Mouse (Mus musculus): ENCODE data around the gene BC025920.

BC025920 gene

DNA sequence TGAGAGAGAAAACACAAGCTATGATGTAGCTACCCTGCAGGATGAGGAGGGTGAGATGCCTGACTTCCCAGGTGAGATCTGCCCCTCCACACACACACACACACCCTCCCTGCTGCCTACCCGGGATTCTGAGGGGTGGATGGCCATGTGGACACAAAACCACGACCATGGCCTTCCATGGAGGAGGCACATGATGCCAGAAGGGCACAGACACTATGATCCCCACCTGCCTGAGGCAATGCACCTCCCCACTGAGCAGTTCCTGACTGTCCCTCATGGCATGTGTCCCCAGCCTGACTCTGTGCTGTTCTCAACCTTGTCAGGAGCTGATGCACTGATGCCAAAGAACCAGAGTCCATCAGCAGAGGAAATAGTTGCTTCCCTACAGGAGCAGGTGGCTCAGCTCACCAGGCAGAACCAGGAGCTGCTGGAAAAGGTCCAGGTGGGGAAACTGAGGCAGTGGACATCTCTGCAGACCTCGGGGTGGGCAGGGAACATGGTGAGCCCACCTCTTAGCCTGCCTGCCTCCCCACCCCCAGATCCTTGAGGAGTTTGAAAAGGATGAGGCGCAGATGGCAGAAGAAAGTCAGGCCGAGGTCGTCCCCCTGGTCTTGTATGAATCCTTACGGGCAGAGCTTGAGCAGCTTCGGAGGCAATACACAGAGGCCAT, 36.0 kb downstream of the BC025920 start:
- no peak for DNase-seq (ENCODE audit: low read depth in 2 of 2, low spot score in 2 of 2)

DNA sequence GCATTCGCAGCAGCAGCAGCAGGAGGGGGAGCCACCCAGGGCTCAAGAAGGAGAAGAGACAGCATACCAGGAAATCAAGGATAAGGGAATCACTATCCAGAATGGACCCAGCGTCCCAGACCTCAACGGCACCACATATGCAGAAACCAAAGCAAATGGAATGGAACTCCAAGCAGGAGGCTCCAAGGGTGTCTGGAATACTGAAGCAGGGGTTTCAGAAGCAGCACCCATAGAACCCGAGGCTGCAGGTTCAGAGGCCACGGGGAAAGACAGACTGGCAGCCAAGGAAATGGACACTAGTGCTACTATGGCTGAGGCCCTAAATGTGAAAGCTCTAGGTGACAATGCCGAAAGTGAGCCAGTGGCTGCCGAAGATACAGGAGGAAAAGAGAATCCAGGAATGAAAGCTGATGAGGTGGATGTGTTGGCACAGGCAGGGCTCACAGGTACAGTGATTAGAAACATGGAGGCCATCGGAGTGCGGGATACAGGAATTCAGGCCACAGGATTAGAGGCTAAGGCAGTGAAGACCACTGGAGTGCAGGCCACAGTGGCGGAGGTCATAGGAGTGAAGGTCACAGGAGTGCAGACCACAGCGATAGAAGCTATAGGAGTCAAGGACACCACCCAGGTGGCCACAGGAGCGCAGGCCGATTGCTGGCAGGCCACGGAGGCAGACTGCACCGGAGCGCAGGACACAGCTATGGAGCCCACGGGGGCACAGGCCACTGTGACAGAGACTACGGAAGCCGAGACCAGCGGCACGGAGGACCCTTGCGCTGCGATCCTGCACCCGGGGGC, 36.8 kb downstream of the BC025920 start:
- DNase-seq (ENCODE audit: low read depth in 2 of 2, low spot score in 2 of 2): no peak

DNA sequence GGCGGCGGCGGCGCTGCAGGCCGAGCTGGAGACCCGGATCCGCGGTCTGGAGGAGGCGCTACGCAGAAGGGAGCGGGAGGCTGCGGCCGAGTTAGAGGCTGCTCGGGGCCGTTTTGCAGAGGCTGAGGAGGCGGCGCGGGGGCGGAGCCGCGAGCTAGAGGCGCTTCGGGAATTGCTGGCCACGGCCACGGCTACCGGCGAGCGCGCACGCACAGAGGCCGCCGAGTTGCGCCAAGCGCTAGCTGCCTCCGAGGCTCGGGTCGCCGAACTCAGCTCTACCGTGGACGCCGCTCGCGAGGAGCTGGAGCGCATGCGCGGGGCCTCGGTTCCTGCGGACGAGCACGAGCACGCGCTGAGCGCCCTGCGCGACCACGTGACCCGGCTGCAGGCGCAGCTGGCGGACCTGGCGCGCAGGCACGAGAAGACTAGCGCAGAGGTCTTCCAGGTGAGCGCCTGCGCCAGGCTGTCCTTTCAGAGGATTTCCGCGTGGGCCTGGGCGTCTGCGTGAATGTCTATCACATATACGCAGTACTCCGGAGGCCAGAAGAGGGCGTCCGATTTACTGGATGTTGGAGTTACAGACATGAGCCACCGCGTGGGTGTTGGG, 37.5 kb downstream of the BC025920 start:
- peak; percentile 90 to 92 for DNase-seq (ENCODE audit: low read depth in 2 of 2, low spot score in 2 of 2)

DNA sequence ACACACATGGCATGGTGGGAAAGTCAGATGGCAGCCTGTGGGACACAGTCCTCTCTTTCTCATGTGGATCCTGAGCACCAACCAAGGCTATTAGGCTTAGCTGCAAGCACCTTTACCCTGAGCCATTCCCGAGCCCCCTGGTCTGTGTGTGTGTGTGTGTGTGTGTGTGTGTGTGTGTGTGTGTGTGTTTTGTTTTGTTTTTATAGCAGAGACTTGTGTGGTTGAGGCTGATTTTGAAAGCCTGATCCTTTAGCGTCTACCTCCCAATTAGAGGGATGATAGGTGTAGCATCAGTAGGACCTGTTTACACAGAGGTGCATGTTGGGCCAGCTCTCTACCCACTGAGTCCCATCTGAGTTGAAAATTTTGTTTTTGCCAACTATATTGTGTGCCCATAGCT, 38.1 kb downstream of the BC025920 start:
- no peak for DNase-seq (ENCODE audit: low read depth in 2 of 2, low spot score in 2 of 2)

DNA sequence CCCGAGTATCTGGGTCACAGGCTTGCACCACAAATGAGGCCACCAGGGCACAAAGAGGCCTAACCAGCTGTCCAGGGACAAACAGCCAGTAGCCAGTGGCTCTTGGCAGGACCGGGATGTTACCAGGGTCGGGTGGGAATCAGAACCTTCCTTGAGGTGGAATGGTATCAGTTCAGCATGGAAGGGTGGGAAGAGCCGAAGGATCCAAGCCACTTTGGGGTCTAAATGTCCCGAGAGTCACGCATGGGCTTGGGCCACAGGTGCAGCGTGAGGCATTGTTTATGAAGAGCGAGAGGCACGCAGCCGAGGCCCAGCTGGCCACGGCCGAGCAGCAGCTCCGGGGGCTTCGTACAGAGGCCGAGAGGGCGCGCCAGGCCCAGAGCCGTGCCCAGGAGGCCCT, 38.6 kb downstream of the BC025920 start:
- DNase-seq (ENCODE audit: low read depth in 2 of 2, low spot score in 2 of 2): no peak

DNA sequence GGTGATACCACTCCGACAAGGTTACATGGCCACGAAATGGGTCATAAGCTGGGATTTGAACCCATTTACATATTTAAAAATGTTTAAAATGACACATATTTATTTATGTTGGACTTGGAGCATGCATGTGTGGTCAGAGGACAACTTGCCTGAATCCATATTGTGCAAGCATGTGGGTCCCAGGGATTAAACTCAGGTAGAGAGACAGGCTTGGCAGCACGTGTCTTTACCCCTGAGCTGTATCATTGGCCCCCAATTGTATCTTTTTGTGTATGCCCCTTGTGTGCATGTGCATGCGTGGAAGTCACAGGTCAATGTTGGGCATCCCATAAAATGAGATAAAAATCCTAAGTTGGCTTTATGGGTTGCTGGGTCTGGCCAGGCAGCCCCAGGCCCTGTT, 39.3 kb downstream of the BC025920 start:
- DNase-seq (ENCODE audit: low read depth in 2 of 2, low spot score in 2 of 2): no peak

DNA sequence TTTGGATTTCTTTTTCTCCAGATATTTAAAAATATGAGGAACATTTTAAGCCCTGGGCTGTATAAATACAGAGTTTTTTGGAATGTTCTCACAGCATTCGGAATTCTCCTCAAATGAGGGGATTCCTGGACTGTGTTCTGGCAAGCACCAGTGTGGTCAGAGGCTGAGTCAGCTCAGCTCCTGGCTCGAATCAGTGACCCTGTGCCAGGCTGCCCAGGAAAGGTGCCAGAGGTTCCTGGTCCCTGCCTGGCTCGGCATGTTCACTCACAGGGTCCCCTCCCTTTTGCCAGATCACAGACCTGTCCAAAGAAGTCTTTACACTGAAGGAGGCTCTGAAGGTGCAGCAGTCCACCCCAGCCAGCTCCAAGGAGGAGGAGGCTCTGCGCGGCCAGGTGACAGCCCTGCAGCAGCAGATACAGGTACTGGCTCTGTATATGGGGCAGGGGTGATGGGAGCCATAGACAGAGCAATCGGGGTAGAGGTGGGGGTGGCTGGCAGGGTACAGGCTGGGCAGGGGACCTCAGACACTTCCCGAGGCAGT, 40.0 kb downstream of the BC025920 start:
- DNase-seq (ENCODE audit: low read depth in 2 of 2, low spot score in 2 of 2): no peak

DNA sequence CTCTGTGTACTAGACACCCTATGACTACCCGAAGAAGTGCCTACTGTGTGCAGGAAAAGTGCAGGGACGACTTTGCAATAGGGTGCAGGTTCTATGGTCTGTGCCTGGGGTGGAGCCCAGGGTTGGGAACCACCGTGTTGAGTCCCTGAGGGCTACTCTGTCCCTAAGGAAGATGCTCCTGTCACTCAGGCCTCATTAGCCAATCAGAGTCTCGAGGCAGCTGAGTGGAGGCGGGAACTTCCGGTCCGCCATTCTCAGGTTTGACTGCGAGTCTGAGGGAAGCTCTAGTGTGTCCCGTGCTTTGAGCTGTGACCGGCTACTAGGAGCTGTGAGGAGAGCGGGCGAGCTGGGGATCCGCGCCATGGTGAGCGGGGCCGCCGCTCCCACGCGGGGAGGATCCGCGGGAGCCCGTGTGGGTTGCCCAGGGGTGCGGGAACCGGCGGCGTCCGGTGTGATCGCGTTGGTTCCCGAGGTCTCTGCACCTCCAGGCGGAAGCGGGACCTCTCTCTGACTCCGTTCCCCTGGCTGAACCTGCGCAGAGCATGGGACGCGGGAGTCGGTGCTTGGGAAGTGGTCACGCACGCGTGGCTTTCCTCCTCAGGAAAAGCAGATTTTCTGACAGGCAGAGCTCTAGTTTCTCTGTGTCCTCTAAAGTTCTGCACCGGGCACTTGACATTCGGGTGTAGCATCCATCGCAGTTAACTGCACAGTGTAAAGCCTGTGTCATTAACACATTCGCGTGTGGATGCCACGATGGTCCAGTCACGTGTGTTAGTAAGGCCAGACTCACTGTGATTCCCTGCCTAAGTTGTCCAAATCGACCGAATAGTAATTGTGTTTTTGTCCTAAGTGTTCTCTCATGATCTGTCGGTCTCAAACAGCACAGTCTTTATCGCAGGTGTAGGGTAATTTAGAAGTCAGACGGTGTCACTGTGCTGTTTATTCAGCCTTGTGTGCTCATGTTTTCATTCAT, 43.0 kb downstream of the BC025920 start, which contains the start of gene Gm10778:
Gene Gm10778 (plus strand): TSS at position 257 of the 973 bp plus-strand sequence.
- peak; percentile 68 to 75 for DNase-seq (ENCODE audit: low read depth in 2 of 2, low spot score in 2 of 2)

DNA sequence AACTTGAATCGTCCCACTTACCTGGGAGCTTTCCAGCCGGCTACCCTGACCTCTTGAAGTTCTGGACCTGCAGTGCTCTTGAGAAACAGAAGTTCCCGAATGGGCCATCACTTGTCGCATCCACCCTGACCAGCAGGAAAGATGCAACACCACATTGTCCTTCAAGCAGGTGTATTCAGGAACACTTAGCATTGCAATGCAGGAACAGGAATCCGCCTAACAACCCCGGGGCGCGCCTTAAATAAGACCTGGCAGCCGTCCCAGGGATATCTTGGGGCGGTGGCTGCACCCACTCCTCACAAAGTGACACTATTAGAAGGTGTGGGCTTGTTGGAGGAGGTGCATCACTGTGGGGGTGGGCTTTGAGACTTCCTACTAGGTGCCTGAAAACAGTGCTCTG, 49.1 kb downstream of the BC025920 start:
- DNase-seq (ENCODE audit: low read depth in 2 of 2, low spot score in 2 of 2): no peak

DNA sequence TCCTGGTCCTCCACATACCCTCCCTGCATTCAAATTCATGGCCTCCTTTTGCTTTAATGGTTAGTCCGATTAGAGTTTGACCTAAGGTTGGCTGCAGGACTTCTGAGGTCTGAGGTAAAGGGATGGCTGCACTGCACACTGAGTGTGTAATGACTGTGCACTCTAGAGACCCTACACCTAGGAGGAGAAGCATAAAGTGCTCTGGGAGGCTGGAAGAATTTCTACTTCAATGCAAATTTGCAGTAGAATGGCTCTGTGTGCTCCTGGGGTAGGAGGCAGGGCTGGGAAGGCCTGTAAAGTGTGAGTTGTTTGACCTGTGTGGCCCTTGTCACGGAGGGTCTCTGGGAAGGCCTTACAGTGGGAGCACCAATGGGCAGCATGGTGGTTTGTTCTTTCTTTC, 50.1 kb downstream of the BC025920 start:
- no peak for DNase-seq (ENCODE audit: low read depth in 2 of 2, low spot score in 2 of 2)

Data from CD8-positive naive resting alpha-beta T cell, adult 2 months (primary cell).